Mouse (Mus musculus) liver, postnatal 0 days (tissue): Measurements from ENCODE around the gene Aspn. TPM values are rescaled to one million over a fixed set of nuclear protein-coding genes. Genes with fewer than 3 reads are reported as not detected.

Source experiments
- ATAC-seq: fragments of 200-750 bp; cut with Nextera tagmentation; 2 replicates; pipeline ENCODE4 v1.8.0; 2017; ENCODE audit warnings: mild to moderate bottlenecking, moderate library complexity
- DNase-seq: peaks from one replicate; pipeline ENCODE4 v3.0.0-alpha.2; 2016
- H3K27ac ChIP-seq: fragments of 300-500 bp; sonication (generic); 2 replicates; pipeline ENCODE4 v1.5.1; 2014; ENCODE audit warnings: antibody characterized with exemption, moderate library complexity, mild to moderate bottlenecking, low read depth
- H3K27me3 ChIP-seq: fragments of 300-500 bp; sonication (generic); 2 replicates; pipeline ENCODE4 v1.6.1; 2014; ENCODE audit warnings: low read length, control low read depth, mixed read lengths; ENCODE audit not compliant: insufficient read depth
- H3K36me3 ChIP-seq: fragments of 300-500 bp; sonication (generic); replicated peaks from 2 replicates; pipeline ENCODE4 v1.6.1; 2014; ENCODE audit warnings: mild to moderate bottlenecking, control low read depth, low read length, moderate library complexity, mixed read lengths; ENCODE audit not compliant: insufficient read depth
- H3K4me1 ChIP-seq: fragments of 300-500 bp; sonication (generic); 2 replicates; pipeline ENCODE4 v1.6.1; 2014; ENCODE audit warnings: antibody characterized with exemption, mild to moderate bottlenecking, control low read depth; ENCODE audit not compliant: insufficient read depth
- H3K4me2 ChIP-seq: fragments of 300-500 bp; sonication (generic); 2 replicates; pipeline ENCODE4 v1.6.1; 2014; ENCODE audit warnings: low read depth, mild to moderate bottlenecking, low read length, moderate library complexity, mixed read lengths
- H3K4me3 ChIP-seq: fragments of 300-500 bp; sonication (generic); 2 replicates; pipeline ENCODE4 v1.5.1; 2014; ENCODE audit warnings: low read depth, low read length
- H3K9ac ChIP-seq: fragments of 300-500 bp; sonication (generic); replicated peaks from 2 replicates; pipeline ENCODE4 v1.6.1; 2014; ENCODE audit warnings: mild to moderate bottlenecking, moderate library complexity
- H3K9me3 ChIP-seq: fragments of 300-500 bp; sonication (generic); 2 replicates; pipeline ENCODE4 v1.6.1; 2016; ENCODE audit warnings: mild to moderate bottlenecking, control low read depth, low read length, mixed read lengths
- CTCF ChIP-seq: sonication (generic); IDR thresholded peaks from 2 replicates; pipeline ENCODE4 v1.5.1; 2016; ENCODE audit warnings: antibody characterized with exemption, low read depth
- EP300 ChIP-seq: IDR thresholded peaks from 2 replicates; pipeline ENCODE4 v1.6.1; 2016; ENCODE audit warnings: antibody characterized with exemption, low read depth, mild to moderate bottlenecking
- WGBS: fragments of 180-500 bp; shearing (Covaris S2); extraction: QIAGEN DNeasy Blood & Tissue Kit; methylation state at CpG from one replicate; pipeline ENCODE4 v1.1.7; 2014; ENCODE audit not compliant: insufficient replicate concordance; 5-methylcytosine and 5-hydroxymethylcytosine counted together
- polyA plus RNA-seq: library from polyadenylated mRNA; unstranded; fragments of >200 nt; fragmentation: Nextera tagmentation; extraction: Ambion mirVana; gene quantifications from 2 replicates; pipeline ENCODE4 v1.2.1, GENCODE M21; 2015

Aspn gene
- 0.93 and 1.8 TPM in 2 replicates for polyA plus RNA-seq

DNA sequence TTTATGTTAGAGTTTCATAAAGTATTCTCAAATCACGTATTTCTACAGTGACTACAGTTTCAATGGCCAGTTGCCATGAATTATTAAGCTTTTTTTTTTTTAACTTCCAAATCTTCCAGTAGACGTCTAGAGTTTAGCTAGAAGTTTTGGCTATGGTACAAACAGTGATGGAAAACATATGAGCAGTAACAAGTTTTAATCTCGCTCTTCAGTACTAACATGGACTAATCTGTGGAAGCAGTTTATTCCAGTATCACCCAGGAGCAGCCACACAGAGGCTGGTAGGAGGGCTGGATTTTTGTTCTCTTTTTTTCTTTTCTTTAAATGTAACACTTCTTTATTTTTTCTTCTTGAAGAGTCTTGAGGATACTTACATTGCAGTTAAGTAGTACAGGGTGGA lies at the start of gene Aspn:
Gene Aspn (plus strand): TSS at position 165 of the 400 bp plus-strand sequence.
- Histone ChIP-seq H3K27me3 (no peaks in the 10 kb centered on the region), H3K4me3 (no peak within 1 kb of the TSS), H3K9me3 (no peaks in the 10 kb centered on the region), H3K36me3 (no peaks in the 10 kb centered on the region), H3K9ac (no peak within 1 kb of the TSS), H3K4me1 (no peaks in the 10 kb centered on the region), H3K4me2 (no peak within 1 kb of the TSS), H3K27ac (no peak within 1 kb of the TSS)
- no peak for TF ChIP-seq CTCF
- no peak for TF ChIP-seq EP300
- DNase-seq (no peak), ATAC-seq (no peak)
- WGBS, result 80% methylated on average over 3 of the region's 3 CpGs

DNA sequence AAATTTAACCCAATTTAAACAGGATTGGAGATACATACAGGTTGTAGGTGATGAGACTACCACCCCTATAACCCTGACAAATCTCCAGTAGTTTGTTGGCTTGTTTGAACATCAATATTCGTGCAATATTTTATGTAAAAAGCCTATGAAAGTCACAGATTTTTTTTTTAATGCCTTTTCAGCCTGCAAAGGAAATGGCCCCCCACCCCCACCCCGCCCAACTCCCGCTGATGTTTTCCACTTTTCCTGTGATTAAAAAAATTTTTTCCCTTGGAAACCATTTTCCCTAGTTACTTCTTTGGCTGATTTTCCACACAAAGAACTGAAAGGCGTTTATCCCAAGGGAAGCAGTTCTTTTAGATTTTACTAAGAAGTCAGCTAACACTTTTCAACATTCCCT lies 39.7 kb upstream of the Aspn start, which contains the start of gene Ecm2:
Gene Ecm2 (plus strand): TSS at position 301 of the 400 bp plus-strand sequence.
- WGBS, result 66% methylated on average over 4 of the region's 4 CpGs
- no peak within 1 kb of the TSS for H3K27ac ChIP-seq
- H3K4me2 ChIP-seq, result no peak within 1 kb of the TSS; the same call in 1 of the 2 replicates
- H3K9ac ChIP-seq, result no peak within 1 kb of the TSS
- no peak for DNase-seq
- no peaks in the 10 kb centered on the region for H3K9me3 ChIP-seq
- H3K4me1 ChIP-seq, result no peaks in the 10 kb centered on the region
- no peaks in the 10 kb centered on the region for H3K27me3 ChIP-seq
- no peak for ATAC-seq
- no peaks in the 10 kb centered on the region for H3K36me3 ChIP-seq
- H3K4me3 ChIP-seq, result no peak within 1 kb of the TSS
- TF ChIP-seq CTCF, result no peak
- no peak for TF ChIP-seq EP300

DNA sequence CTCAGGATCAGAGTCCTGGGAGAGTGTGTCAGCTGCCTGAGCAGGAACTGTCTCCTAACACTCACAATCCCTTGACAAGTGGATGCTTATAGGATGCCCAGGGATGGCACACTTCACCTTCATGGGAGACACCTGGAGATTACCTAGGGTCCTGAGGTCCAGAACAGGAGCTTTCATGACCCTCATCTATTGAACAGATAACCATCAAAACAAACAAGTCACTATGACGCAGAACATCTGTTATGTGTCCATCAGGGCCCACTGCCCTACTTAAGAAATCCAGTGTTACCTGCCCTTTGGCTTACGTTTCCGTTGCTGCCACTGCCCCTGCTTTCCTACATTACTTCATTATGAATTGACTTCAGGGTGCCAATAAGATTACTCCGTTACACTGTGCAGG lies 38.5 kb upstream of the Aspn start:
- DNase-seq (no peak), ATAC-seq (no peak)
- H3K4me1 ChIP-seq, result no peaks in the 10 kb centered on the region
- no peaks in the 10 kb centered on the region for H3K9me3 ChIP-seq
- no peaks in the 10 kb centered on the region for H3K27me3 ChIP-seq
- no peak overlapping the region for H3K9ac ChIP-seq
- no peak overlapping the region for H3K4me3 ChIP-seq
- H3K27ac ChIP-seq, result no peak overlapping the region
- no peak overlapping the region for H3K4me2 ChIP-seq
- H3K36me3 ChIP-seq, result no peaks in the 10 kb centered on the region
- TF ChIP-seq CTCF, result no peak
- no peak for TF ChIP-seq EP300
- 83% methylated on average over 4 of the region's 4 CpGs for WGBS

DNA sequence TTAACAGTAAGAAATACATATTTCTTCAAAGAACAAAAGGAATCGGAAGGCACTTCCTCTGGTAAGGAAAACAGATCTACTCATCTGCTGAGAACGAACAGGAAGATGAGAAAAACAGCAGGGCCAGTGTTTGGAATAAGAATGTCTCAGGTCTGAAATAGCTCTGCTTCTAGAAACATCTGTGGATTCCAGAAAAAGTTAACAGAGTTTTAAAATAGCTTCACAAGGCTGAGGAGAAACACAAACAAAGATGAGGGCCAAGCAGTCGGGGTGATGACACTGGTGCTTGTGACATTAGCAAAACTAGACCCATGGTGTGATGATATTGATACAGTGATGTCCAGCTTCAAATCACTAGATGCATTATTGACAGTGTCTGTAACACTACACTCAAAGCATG lies 37.1 kb upstream of the Aspn start:
- TF ChIP-seq CTCF (no peak), EP300 (no peak)
- Histone ChIP-seq H3K4me1 (no peaks in the 10 kb centered on the region), H3K36me3 (no peaks in the 10 kb centered on the region), H3K9ac (no peak overlapping the region), H3K27ac (no peak overlapping the region), H3K4me2 (no peak overlapping the region), H3K27me3 (no peaks in the 10 kb centered on the region), H3K9me3 (no peaks in the 10 kb centered on the region), H3K4me3 (no peak overlapping the region)
- 77% methylated on average over 3 of the region's 3 CpGs for WGBS
- DNase-seq (no peak), ATAC-seq (no peak)

DNA sequence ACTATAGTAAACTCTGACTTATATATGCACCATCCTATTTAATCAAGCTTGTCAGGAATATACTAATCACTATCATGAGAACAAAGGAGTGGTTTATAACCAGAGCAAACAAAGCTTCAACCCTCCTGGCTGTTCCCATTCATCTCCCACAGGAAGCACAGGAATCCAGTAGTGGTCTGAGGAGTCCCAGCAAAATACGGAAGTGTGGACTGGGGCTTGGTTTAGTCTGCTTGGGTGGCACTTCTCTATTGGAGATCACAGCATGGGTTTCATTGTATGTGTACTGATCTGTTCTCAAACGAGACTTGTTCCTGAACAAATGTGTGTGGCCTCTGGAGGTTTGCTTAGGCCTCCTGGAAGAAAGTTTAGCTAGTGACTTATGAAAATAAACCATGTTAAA lies 25.5 kb upstream of the Aspn start:
- Histone ChIP-seq H3K4me1 (no peaks in the 10 kb centered on the region), H3K4me2 (no peak overlapping the region)

DNA sequence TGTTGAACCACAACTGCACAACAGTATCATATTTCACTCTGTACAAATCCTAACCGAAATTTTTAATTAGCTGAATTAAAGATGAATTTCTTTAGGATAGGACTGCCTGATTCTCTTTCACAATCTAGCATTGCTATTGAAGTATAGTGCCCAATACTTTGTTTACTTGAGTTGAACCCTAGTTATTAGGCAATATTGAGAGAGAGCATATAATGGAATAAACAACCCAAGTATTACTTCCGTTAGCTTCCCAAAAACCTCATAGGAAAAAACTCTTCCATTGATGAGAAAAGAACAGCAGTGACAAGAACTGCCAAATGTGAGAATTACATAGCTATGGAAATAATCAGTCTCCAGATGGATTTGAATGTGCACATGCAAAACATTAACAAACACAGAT lies 18.0 kb upstream of the Aspn start:
- DNase-seq, result no peak
- H3K9me3 ChIP-seq, result no peaks in the 10 kb centered on the region
- no peak overlapping the region for H3K9ac ChIP-seq
- TF ChIP-seq CTCF, result no peak
- no peak for TF ChIP-seq EP300
- no peaks in the 10 kb centered on the region for H3K36me3 ChIP-seq
- WGBS, result 79% methylated on average over 2 of the region's 2 CpGs
- no peak for ATAC-seq
- no peak overlapping the region for H3K4me2 ChIP-seq
- H3K4me3 ChIP-seq, result no peak overlapping the region
- H3K4me1 ChIP-seq, result no peaks in the 10 kb centered on the region
- H3K27ac ChIP-seq, result no peak overlapping the region
- no peaks in the 10 kb centered on the region for H3K27me3 ChIP-seq

More for the DNA sequence above, 25.5 kb upstream of the Aspn start:
- H3K9me3 ChIP-seq, result no peaks in the 10 kb centered on the region
- no peaks in the 10 kb centered on the region for H3K27me3 ChIP-seq
- ATAC-seq, result no peak
- no peaks in the 10 kb centered on the region for H3K36me3 ChIP-seq
- no peak overlapping the region for H3K9ac ChIP-seq
- no peak for DNase-seq
- H3K4me3 ChIP-seq, result no peak overlapping the region
- TF ChIP-seq EP300, result no peak
- TF ChIP-seq CTCF, result no peak
- no peak overlapping the region for H3K27ac ChIP-seq
- 42% methylated on average over 2 of the region's 2 CpGs for WGBS

DNA sequence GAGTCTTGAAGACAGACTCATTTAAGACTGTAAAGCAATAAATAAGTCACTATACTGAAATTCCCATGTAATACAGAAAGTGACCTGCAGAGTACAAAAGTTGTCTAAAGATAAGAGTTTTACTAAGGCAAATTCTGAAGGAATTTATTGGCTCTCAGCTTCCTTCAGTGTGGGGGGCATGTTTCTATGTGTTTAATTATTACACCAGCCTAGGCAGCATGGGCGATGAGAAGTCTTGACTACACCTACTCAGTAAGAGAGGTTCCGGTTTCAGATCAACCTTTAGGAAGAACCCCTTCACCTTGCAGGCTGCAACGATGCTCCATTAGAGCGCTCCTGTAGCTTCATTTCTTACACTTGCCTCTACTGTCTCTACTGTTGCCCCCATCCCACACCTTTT lies 13.6 kb upstream of the Aspn start:
- Histone ChIP-seq H3K27me3 (no peaks in the 10 kb centered on the region), H3K9me3 (no peaks in the 10 kb centered on the region), H3K36me3 (no peaks in the 10 kb centered on the region), H3K4me1 (no peaks in the 10 kb centered on the region), H3K4me3 (no peak overlapping the region), H3K4me2 (no peak overlapping the region), H3K9ac (no peak overlapping the region), H3K27ac (no peak overlapping the region)
- ATAC-seq (no peak), DNase-seq (no peak)
- TF ChIP-seq EP300 (no peak), CTCF (no peak)
- 91% methylated on average over 4 of the region's 4 CpGs for WGBS
